Mouse (Mus musculus): Measurements from ENCODE around the gene Coq9.
"Not testable (repeated sequence)": the region's sequence is repeated elsewhere in the genome, so short reads cannot be mapped to it uniquely, and the experiment has no call there.

Coq9 gene

GRCm38 (mm10) chr8:94821381-94821780 is 16.7 kb upstream of the Coq9 start:
- DNase-seq (ENCODE audit: low read depth), result no peak

- DNase-seq (ENCODE audit: low read depth), result no peak
Measured at GRCm38 (mm10) chr8:94822637-94823560, 15.2 kb upstream of the Coq9 start.

DNA sequence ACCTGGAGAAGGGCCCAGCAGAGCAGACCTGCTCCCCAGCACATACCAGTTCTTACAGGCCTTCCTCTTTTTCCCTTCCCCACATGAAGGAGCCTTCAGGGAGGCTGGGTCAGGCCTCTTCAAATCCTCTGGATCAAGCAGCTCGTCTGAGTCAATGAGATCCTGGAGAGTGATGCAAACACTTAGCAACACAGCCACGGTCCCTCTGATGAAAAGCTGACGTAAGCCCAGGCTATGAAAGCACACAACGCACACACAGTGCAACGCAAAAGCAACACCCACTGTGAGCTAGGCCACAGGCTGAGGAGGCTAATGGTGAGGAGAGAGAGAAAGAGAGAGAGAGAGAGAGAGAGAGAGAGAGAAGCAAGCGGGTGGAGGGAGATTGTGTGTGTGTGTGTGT is 13.0 kb upstream of the Coq9 start:
- no peak for DNase-seq (ENCODE audit: low read depth)

- DNase-seq (ENCODE audit: low read depth), result no peak
Measured at GRCm38 (mm10) chr8:94826210-94826609, 11.9 kb upstream of the Coq9 start.

DNA sequence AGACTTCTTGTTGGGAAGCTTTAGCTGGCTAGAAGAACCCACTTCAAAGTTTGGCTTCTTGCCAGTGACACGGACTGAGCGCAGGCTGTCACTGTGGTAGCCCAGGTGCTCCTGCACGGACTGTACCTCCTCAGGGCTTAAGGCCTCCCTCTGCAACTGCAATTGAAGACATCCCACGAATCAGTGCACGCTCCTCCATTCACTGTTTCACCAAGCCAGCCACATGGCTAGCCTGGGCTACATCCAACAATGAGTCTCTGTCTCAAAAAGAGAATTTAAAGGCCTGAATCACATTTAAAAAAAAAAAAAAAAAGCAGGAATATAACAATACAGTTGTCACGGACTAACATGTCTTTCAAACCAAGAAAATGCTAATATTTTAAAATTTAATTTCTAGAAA is 9.8 kb upstream of the Coq9 start:
- no peak for DNase-seq (ENCODE audit: low read depth)

- DNase-seq (ENCODE audit: low read depth), result not testable (repeated sequence)
Measured at GRCm38 (mm10) chr8:94833901-94834405, 4.2 kb upstream of the Coq9 start.

GRCm38 (mm10) chr8:94835751-94836150 is 2.4 kb upstream of the Coq9 start:
- not testable (repeated sequence) for DNase-seq (ENCODE audit: low read depth)

GRCm38 (mm10) chr8:94836456-94837240 is 1.5 kb upstream of the Coq9 start:
- DNase-seq (ENCODE audit: low read depth), result no peak

DNA sequence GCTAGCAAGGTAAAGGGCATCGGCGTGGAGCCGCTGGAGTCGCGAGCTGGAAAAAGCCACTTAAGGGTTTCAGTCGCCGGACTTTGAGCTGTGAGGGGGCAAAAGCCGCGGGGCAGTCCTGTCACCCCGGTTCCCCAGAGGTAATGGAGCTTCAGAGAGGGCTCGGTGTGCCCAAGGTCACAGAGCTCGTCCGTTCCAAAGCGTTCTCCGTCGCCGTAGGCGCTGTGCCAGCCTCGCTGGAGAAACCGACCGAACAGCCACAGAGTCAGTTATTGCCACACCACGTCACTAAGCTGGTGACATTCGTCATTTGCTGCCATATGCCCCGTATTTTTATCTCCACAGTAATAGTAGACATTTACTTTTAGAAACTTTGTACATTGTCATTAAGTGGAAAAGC is 479 bp downstream of the Coq9 start:
- peak; percentile 34 for DNase-seq (ENCODE audit: low read depth)

- no peak for DNase-seq (ENCODE audit: low read depth)
Measured at GRCm38 (mm10) chr8:94841183-94841582, 3.1 kb downstream of the Coq9 start.

- DNase-seq (ENCODE audit: low read depth), result no peak
Measured at GRCm38 (mm10) chr8:94850049-94850448, 11.9 kb downstream of the Coq9 start.

- DNase-seq (ENCODE audit: low read depth), result not testable (repeated sequence)
Measured at GRCm38 (mm10) chr8:94854761-94855160, 16.6 kb downstream of the Coq9 start.

GRCm38 (mm10) chr8:94857011-94857345 is 18.9 kb downstream of the Coq9 start:
- no peak for DNase-seq (ENCODE audit: low read depth)

- peak; percentile 77 for DNase-seq (ENCODE audit: low read depth)
Measured at GRCm38 (mm10) chr8:94857346-94858173, 19.4 kb downstream of the Coq9 start, which contains the start of gene Polr2c. Gene Polr2c (plus strand): TSS chr8:94857450.

GRCm38 (mm10) chr8:94861352-94861910 is 23.3 kb downstream of the Coq9 start:
- DNase-seq (ENCODE audit: low read depth), result no peak

- no peak for DNase-seq (ENCODE audit: low read depth)
Measured at GRCm38 (mm10) chr8:94862487-94863220, 24.5 kb downstream of the Coq9 start.

- DNase-seq (ENCODE audit: low read depth), result no peak
Measured at GRCm38 (mm10) chr8:94863897-94864673, 26.0 kb downstream of the Coq9 start.

- DNase-seq (ENCODE audit: low read depth), result no peak
Measured at GRCm38 (mm10) chr8:94865292-94865691, 27.2 kb downstream of the Coq9 start.

DNA sequence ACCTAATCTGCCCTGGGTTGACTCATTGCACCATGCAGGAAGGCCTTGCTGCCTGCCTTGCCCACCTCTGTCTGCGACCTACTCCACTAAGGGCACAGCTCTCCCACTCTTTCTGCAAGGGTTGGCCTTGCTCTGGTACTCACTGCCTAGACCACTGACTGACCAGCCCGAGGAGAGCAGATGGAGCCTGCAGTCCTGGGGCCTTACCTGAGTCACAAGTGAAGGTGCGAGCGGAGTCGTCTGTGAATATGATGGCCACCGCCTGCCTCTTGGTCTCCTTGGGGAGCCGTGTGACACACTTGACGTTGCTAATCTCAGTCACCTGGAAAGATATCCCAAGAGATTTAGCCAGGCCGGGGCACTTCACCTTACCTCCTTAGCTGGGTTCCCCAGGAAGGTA is 28.8 kb downstream of the Coq9 start:
- DNase-seq (ENCODE audit: low read depth), result no peak

DNA sequence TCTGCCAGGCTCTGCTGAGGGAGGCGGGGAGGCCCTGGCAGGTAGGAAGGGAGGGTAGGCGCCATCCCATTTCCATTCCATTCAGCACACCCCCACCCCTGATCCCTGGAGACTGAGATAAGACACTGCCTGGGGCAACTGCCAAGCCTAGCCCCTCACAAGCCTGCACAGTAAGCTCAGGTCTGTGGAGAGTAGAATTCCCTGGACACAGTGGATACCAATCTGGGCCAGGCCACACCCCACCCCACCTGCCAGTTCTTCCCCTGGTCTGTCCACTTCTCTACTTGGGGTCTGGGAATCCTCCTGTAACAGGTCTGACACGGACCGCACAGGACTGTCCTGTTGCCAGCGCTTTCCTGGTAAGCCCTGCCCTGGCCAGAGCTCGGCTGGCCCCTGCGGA is 31.0 kb downstream of the Coq9 start:
- DNase-seq (ENCODE audit: low read depth), result no peak
